Comparison of ENCODE assay signal across 13 mouse cellular contexts in genomic region chr8:8241755-8242501, GRCm38 (mm10).
A peak's percentile ranks its signal among the peaks of the same experiment; 100 is the strongest.
DNase-seq lines count a peak whose midpoint lies in the region; ATAC-seq lines count a peak whose summit lies in the region.
"Had no signal": no experiment of that assay in that cellular context is flagged by ENCODE, and none has a peak within 500 bp of the region (broad histone marks: within the 10 kb centered on the region; RNA-seq: fewer than 3 reads in every experiment).

No protein-coding gene starts in this region.

- no peak for DNase-seq in heart, postnatal 10 days
- DNase-seq in embryo, embryonic 9.5 days (ENCODE audit: extremely low spot score), result peak; percentile 35
- DNase-seq in cerebellum, adult 9-11 months, result no peak
- DNase-seq in gastrocnemius, adult 18-20 months (ENCODE audit: low spot score), result no peak
- DNase-seq: kidney, postnatal 14 days; right cerebral cortex, postnatal 4 days; thymus, postnatal 25 days had no signal

- H3K27me3 ChIP-seq in heart, embryonic 12.5 days (replicated peaks), result no peaks in the 10 kb centered on the region
- H3K27me3 ChIP-seq in hindbrain, embryonic 12.5 days, result no peaks in the 10 kb centered on the region
- no peaks in the 10 kb centered on the region for H3K27me3 ChIP-seq in limb, embryonic 13.5 days
- H3K27me3 ChIP-seq: forebrain, embryonic 13.5 days had no signal

- intact Hi-C loops in heart, postnatal 10 days (cut with DNase I), result no loop called here

- ATAC-seq in heart, embryonic 12.5 days (ENCODE audit: insufficient number of reproducible peaks, low FRiP score), result peak; percentile 85
- peak; percentile 78 for ATAC-seq in hindbrain, embryonic 12.5 days (ENCODE audit: low FRiP score)
- peak; percentile 48; the same call in 1 of the 2 replicates for ATAC-seq in limb, embryonic 13.5 days (ENCODE audit: low FRiP score, low read depth)
- no peak for ATAC-seq in erythroblast, adult 5-6 weeks (replicated peaks; ENCODE audit: low FRiP score, poor library complexity, severe bottlenecking)
- ATAC-seq: forebrain, embryonic 13.5 days; lung, postnatal 0 days had no signal

- H3K9ac ChIP-seq in heart, embryonic 12.5 days, result no peak overlapping the region
- H3K9ac ChIP-seq in hindbrain, embryonic 12.5 days, result no peak overlapping the region
- H3K9ac ChIP-seq in limb, embryonic 13.5 days, result no peak overlapping the region
- H3K9ac ChIP-seq: forebrain, embryonic 13.5 days had no signal

- 26% methylated on average over 3 of the region's 3 CpGs for WGBS in heart, embryonic 12.5 days
- 16% methylated on average over 3 of the region's 3 CpGs for WGBS in hindbrain, embryonic 12.5 days
- 20% methylated on average over 3 of the region's 3 CpGs for WGBS in limb, embryonic 13.5 days

- no peaks in the 10 kb centered on the region for H3K36me3 ChIP-seq in heart, embryonic 12.5 days
- H3K36me3 ChIP-seq in hindbrain, embryonic 12.5 days, result no peaks in the 10 kb centered on the region
- no peaks in the 10 kb centered on the region for H3K36me3 ChIP-seq in limb, embryonic 13.5 days

- H3K9me3 ChIP-seq in heart, embryonic 12.5 days (replicated peaks), result no peaks in the 10 kb centered on the region
- H3K9me3 ChIP-seq in hindbrain, embryonic 12.5 days (replicated peaks), result no peaks in the 10 kb centered on the region
- no peaks in the 10 kb centered on the region for H3K9me3 ChIP-seq in limb, embryonic 13.5 days
- H3K9me3 ChIP-seq: forebrain, embryonic 13.5 days had no signal

- H3K4me1 ChIP-seq in heart, embryonic 12.5 days (replicated peaks), result peaks cover 41% of the 10 kb centered on the region
- H3K4me1 ChIP-seq in hindbrain, embryonic 12.5 days, result peaks cover 18% of the 10 kb centered on the region
- peaks cover 24% of the 10 kb centered on the region for H3K4me1 ChIP-seq in limb, embryonic 13.5 days

- H3K27ac ChIP-seq in heart, embryonic 12.5 days (ENCODE audit: poor library complexity, severe bottlenecking), result peak overlapping the region; percentile 58
- peak overlapping the region; percentile 48; the same call in 1 of the 2 replicates for H3K27ac ChIP-seq in hindbrain, embryonic 12.5 days
- no peak overlapping the region; the same call in 1 of the 2 replicates for H3K27ac ChIP-seq in limb, embryonic 13.5 days
- H3K27ac ChIP-seq: forebrain, embryonic 13.5 days had no signal

- no peak overlapping the region for H3K4me2 ChIP-seq in heart, embryonic 12.5 days
- H3K4me2 ChIP-seq in hindbrain, embryonic 12.5 days (replicated peaks), result no peak overlapping the region
- H3K4me2 ChIP-seq in limb, embryonic 13.5 days (replicated peaks), result no peak overlapping the region
- H3K4me2 ChIP-seq: forebrain, embryonic 13.5 days had no signal

- H3K4me3 ChIP-seq in heart, embryonic 12.5 days, result no peak overlapping the region
- no peak overlapping the region for H3K4me3 ChIP-seq in hindbrain, embryonic 12.5 days
- no peak overlapping the region for H3K4me3 ChIP-seq in limb, embryonic 13.5 days
- H3K4me3 ChIP-seq: forebrain, embryonic 13.5 days had no signal
